Mouse (Mus musculus) heart, adult 2 months (tissue): Measurements from ENCODE around the gene Carm1.

ENCODE experiments used
- CTCF ChIP-seq: fragments of 200-600 bp; IDR thresholded peaks from 2 replicates; pipeline ENCODE4 v1.8.1; 2022; ENCODE audit warnings: antibody characterized with exemption, mild to moderate bottlenecking, moderate library complexity
- EP300 ChIP-seq: fragments of 200-500 bp; IDR thresholded peaks from 2 replicates; pipeline ENCODE4 v1.6.1; 2011; ENCODE audit warnings: low read depth, low read length, control low read depth; ENCODE audit not compliant: insufficient read depth

DNA sequence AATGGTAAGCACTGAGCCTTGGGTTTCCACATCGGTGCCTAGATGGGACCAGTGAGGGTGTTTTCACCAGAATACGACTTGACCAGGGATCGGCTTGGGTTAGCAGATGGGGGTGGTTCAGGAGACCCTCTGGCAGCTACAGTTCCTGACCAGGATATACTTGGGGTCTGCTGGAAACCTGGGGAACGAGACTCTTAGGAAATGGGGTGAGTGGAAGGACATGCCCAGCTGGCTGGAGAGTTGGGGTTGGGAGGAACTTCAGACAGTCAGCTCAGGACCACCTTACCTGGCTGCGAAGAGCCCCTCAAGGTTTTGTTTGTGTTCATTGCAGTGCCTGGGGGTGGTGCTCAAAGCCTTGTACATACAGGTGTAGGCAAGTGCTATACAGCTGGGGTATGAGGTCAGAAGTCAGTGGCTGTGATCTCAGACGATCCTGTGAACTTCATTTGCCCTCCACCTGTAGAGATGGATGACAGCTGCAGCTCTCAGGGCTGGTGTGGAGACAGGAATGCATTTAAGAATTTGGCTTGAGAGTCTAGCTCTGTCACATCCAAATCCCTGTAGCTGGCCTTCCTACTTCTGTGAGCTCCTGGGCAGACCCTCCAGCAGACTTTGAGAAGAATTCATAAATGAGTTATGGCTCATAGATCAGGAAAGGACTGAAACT, 7.0 kb downstream of the Carm1 start:
- no peak for TF ChIP-seq CTCF
- no peak for TF ChIP-seq EP300
